Mouse (Mus musculus) embryo, embryonic 11 days (tissue): Measurements from ENCODE around the gene Iqcf6.

Experiments
- DNase-seq: peaks from one replicate; pipeline ENCODE4 v3.0.0-alpha.2; 2015

The Iqcf6 gene

DNA sequence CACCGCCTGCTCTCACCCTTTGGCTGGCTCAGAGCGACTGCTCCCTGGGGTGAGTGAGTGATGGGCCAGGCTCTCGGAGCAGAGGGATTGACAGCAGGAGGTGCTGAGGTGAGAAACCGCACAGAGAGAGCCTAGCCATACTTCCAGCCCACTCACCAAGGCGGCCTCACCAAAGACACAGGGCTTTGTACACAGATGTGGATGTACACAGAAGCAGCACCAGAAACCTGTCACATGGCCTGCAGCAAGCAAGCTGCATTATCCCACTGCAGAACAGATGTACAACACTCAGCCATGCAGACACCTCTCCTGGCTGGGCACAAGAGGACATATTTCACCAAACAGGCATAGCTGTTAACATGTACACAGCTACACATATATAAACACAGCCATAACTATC, 31.2 kb downstream of the Iqcf6 start:
- no peak for DNase-seq

DNA sequence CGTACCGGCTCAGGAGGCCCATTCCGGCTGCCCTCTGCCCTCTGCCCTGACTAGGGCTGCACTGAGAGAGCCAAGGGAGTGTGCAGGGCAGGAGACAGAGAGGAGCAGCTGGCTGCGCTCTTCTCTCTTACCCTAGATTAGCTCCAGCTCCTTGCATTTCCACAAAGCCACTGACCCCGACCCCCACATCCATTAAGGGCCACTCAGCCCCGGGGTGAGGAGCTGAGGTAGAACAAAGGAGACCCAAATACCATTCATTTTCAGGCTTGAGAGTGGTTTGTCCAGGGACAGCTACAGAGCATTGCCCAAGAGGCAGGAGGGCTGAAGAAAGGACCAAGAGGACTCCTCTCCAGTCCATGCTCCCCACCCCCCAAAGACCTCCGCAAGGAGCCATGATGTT, 33.1 kb downstream of the Iqcf6 start:
- DNase-seq: peak; percentile 31

GRCm38 (mm10) chr9:106659935-106660334, 33.6 kb downstream of the Iqcf6 start:
- DNase-seq: no peak

DNA sequence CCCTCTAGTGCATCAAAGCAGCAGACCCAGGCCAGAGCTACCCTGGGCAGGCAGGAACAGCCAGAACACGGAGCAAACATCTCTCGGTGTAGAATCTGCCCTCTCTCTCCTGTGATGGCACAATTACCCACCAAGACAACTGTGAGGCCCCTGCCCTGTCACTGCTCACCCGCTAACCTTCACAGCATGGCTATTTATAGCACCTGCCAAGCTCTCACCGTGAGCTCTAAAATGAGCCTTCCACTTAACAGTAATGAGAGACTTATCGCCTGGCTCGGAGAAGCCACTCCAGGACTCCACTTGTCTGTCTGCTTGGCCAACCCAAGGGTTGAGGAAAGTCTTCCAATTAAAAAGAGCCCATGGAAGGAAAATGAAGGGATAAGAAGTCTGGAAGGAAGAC, 36.8 kb downstream of the Iqcf6 start:
- DNase-seq: no peak

- no peak for DNase-seq
Measured at GRCm38 (mm10) chr9:106664433-106664832, 38.1 kb downstream of the Iqcf6 start.

GRCm38 (mm10) chr9:106664856-106665255, 38.5 kb downstream of the Iqcf6 start:
- DNase-seq: no peak

GRCm38 (mm10) chr9:106673860-106674259, 47.5 kb downstream of the Iqcf6 start:
- DNase-seq: no peak

GRCm38 (mm10) chr9:106675480-106675879, 49.1 kb downstream of the Iqcf6 start:
- DNase-seq: peak; percentile 82

DNA sequence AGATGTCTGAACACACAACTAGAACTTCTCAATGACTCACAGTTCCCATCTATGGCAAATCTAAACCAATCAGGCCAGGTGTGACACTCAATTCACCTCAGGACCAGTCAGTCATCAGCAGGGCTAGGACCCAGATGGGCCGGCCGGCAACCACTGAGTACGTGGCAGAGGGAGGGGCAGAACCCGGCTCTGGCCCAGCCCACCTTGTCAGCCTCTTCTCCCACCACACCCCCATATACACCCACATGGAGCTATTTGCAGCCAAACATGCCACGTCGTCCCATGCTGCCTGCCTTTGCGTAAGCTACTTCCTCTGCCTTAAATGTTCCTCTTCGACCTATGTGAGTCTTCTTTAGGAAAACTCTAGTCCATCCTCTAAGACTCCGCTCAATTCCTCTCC, 49.6 kb downstream of the Iqcf6 start:
- DNase-seq: no peak

- no peak for DNase-seq
Measured at GRCm38 (mm10) chr9:106676571-106676970, 50.2 kb downstream of the Iqcf6 start.
